Mouse (Mus musculus) liver, embryonic 15.5 days (tissue): ENCODE data around the gene Guca1a. TPM values are rescaled to one million over a fixed set of nuclear protein-coding genes. Genes with fewer than 3 reads are reported as not detected.

ENCODE experiments used
- ATAC-seq: fragments of 200-750 bp; cut with Nextera tagmentation; 2 replicates; pipeline ENCODE4 v1.8.0; 2017; ENCODE audit warnings: moderate number of reproducible peaks, mild to moderate bottlenecking, moderate library complexity; ENCODE audit not compliant: insufficient read depth
- H3K27ac ChIP-seq: fragments of 300-500 bp; sonication (generic); replicated peaks from 2 replicates; pipeline ENCODE4 v1.5.1; 2015; ENCODE audit warnings: mild to moderate bottlenecking, inconsistent platforms
- H3K27me3 ChIP-seq: fragments of 300-500 bp; sonication (generic); 2 replicates; pipeline ENCODE4 v1.6.1; 2015; ENCODE audit warnings: mild to moderate bottlenecking, inconsistent platforms
- H3K36me3 ChIP-seq: fragments of 300-500 bp; sonication (generic); replicated peaks from 2 replicates; pipeline ENCODE4 v1.6.1; 2015; ENCODE audit warnings: moderate library complexity, mild to moderate bottlenecking, inconsistent platforms
- H3K4me1 ChIP-seq: fragments of 300-500 bp; sonication (generic); replicated peaks from 2 replicates; pipeline ENCODE4 v1.6.1; 2015; ENCODE audit warnings: inconsistent platforms
- H3K4me2 ChIP-seq: fragments of 300-500 bp; sonication (generic); 2 replicates; pipeline ENCODE4 v1.6.1; 2015; ENCODE audit warnings: moderate library complexity, mild to moderate bottlenecking, inconsistent platforms
- H3K4me3 ChIP-seq: fragments of 300-500 bp; sonication (generic); replicated peaks from 2 replicates; pipeline ENCODE4 v1.5.1; 2015; ENCODE audit warnings: mild to moderate bottlenecking, inconsistent platforms
- H3K9ac ChIP-seq: fragments of 300-500 bp; sonication (generic); 2 replicates; pipeline ENCODE4 v1.6.1; 2015; ENCODE audit warnings: moderate library complexity, mild to moderate bottlenecking, inconsistent platforms
- H3K9me3 ChIP-seq: fragments of 300-500 bp; sonication (generic); replicated peaks from 2 replicates; pipeline ENCODE4 v1.6.1; 2016; ENCODE audit warnings: inconsistent platforms
- WGBS: fragments of 180-500 bp; shearing (Covaris S2); methylation state at CpG from one replicate; pipeline ENCODE4 v1.1.7; 2015; ENCODE audit warnings: mixed read lengths; ENCODE audit not compliant: insufficient replicate concordance; 5-methylcytosine and 5-hydroxymethylcytosine counted together
- polyA plus RNA-seq: library from polyadenylated mRNA; unstranded; fragments of >200 nt; fragmentation: Nextera tagmentation; extraction: Ambion mirVana; gene quantifications from 2 replicates; pipeline ENCODE4 v1.2.1, GENCODE M21; 2015

Gene Guca1a
- polyA plus RNA-seq, 1 experiment from 2014 or later: 1.2 TPM

GRCm38 (mm10) chr17:47381917-47382316, 18.5 kb downstream of the Guca1a start:
- Histone ChIP-seq H3K27ac (no peak overlapping the region), H3K4me2 (no peak overlapping the region), H3K27me3 (no peaks in the 10 kb centered on the region), H3K4me1 (no peaks in the 10 kb centered on the region), H3K4me3 (no peak overlapping the region), H3K9ac (no peak overlapping the region), H3K36me3 (peaks cover 40% of the 10 kb centered on the region), H3K9me3 (no peaks in the 10 kb centered on the region)
- ATAC-seq: no peak
- WGBS: 81% methylated on average over 11 of the region's 11 CpGs

GRCm38 (mm10) chr17:47378133-47378532, 22.3 kb downstream of the Guca1a start:
- H3K4me2 ChIP-seq: no peak overlapping the region
- H3K9ac ChIP-seq: no peak overlapping the region
- H3K36me3 ChIP-seq: peaks cover 77% of the 10 kb centered on the region
- H3K27me3 ChIP-seq: no peaks in the 10 kb centered on the region
- no peak for ATAC-seq
- H3K4me3 ChIP-seq: no peak overlapping the region
- no peaks in the 10 kb centered on the region for H3K9me3 ChIP-seq
- 83% methylated on average over 15 of the region's 15 CpGs for WGBS
- H3K4me1 ChIP-seq: no peaks in the 10 kb centered on the region
- H3K27ac ChIP-seq: no peak overlapping the region

- peaks cover 84% of the 10 kb centered on the region for H3K36me3 ChIP-seq
- no peaks in the 10 kb centered on the region for H3K27me3 ChIP-seq
- H3K4me2 ChIP-seq: no peak overlapping the region
- H3K9me3 ChIP-seq: no peaks in the 10 kb centered on the region
- H3K4me1 ChIP-seq: no peaks in the 10 kb centered on the region
- no peak overlapping the region for H3K4me3 ChIP-seq
- ATAC-seq: no peak
- no peak overlapping the region for H3K27ac ChIP-seq
- WGBS: 70% methylated on average over 6 of the region's 6 CpGs
- no peak overlapping the region for H3K9ac ChIP-seq
These were observed 23.6 kb downstream of the Guca1a start for GRCm38 (mm10) chr17:47376779-47377280.

- Histone ChIP-seq H3K4me2 (no peak overlapping the region), H3K4me1 (peaks cover 26% of the 10 kb centered on the region), H3K27me3 (no peaks in the 10 kb centered on the region), H3K9ac (no peak overlapping the region), H3K36me3 (peaks cover 65% of the 10 kb centered on the region), H3K4me3 (no peak overlapping the region), H3K9me3 (no peaks in the 10 kb centered on the region), H3K27ac (no peak overlapping the region)
- ATAC-seq: no peak
- 76% methylated on average over 6 of the region's 6 CpGs for WGBS
These were observed 26.4 kb downstream of the Guca1a start for GRCm38 (mm10) chr17:47373991-47374390.

GRCm38 (mm10) chr17:47371451-47371850, 28.9 kb downstream of the Guca1a start:
- H3K4me2 ChIP-seq: no peak overlapping the region
- 0 out of 2 replicates have a peak overlapping the region, but pooled peaks have one; percentile 2 for H3K27ac ChIP-seq
- H3K27me3 ChIP-seq: peaks cover 8% of the 10 kb centered on the region; the same call in 1 of the 2 replicates
- H3K9ac ChIP-seq: no peak overlapping the region
- WGBS: 8% methylated on average over 4 of the region's 4 CpGs
- H3K4me1 ChIP-seq: peaks cover 26% of the 10 kb centered on the region
- peaks cover 41% of the 10 kb centered on the region for H3K36me3 ChIP-seq
- no peak for ATAC-seq
- H3K4me3 ChIP-seq: no peak overlapping the region
- H3K9me3 ChIP-seq: no peaks in the 10 kb centered on the region

- H3K4me2 ChIP-seq: peak overlapping the region; percentile 82
- H3K4me1 ChIP-seq: peaks cover 26% of the 10 kb centered on the region
- H3K27me3 ChIP-seq: peaks cover 14% of the 10 kb centered on the region
- no peaks in the 10 kb centered on the region for H3K9me3 ChIP-seq
- H3K36me3 ChIP-seq: peaks cover 18% of the 10 kb centered on the region
- no peak overlapping the region for H3K27ac ChIP-seq
- WGBS: 1% methylated on average over 20 of the region's 20 CpGs
- ATAC-seq: peak; percentile 32; the same call in 1 of the 2 replicates
- H3K9ac ChIP-seq: peak overlapping the region; percentile 64
- peak overlapping the region; percentile 75 for H3K4me3 ChIP-seq
These were observed 31.3 kb downstream of the Guca1a start for GRCm38 (mm10) chr17:47369087-47369443.

GRCm38 (mm10) chr17:47368401-47369086, 31.8 kb downstream of the Guca1a start, which contains the start of gene Mrps10:
Gene Mrps10, plus strand, starts transcription at chr17:47368887.
- Histone ChIP-seq H3K9ac (peak within 1 kb of the TSS; percentile 64), H3K27ac (no peak within 1 kb of the TSS), H3K27me3 (peaks cover 14% of the 10 kb centered on the region), H3K36me3 (peaks cover 12% of the 10 kb centered on the region), H3K4me2 (peak within 1 kb of the TSS; percentile 82), H3K4me3 (peak within 1 kb of the TSS; percentile 75), H3K4me1 (peaks cover 26% of the 10 kb centered on the region), H3K9me3 (no peaks in the 10 kb centered on the region)
- WGBS: 4% methylated on average over 35 of the region's 35 CpGs
- peak; percentile 78 for ATAC-seq

- Histone ChIP-seq H3K4me3 (no peak overlapping the region), H3K9ac (no peak overlapping the region), H3K27me3 (peaks cover 11% of the 10 kb centered on the region; the same call in 1 of the 2 replicates), H3K36me3 (no peaks in the 10 kb centered on the region), H3K4me1 (no peaks in the 10 kb centered on the region), H3K4me2 (no peak overlapping the region), H3K9me3 (no peaks in the 10 kb centered on the region), H3K27ac (no peak overlapping the region)
- no peak for ATAC-seq
- 55% methylated on average over 11 of the region's 11 CpGs for WGBS
These were observed 39.0 kb downstream of the Guca1a start for GRCm38 (mm10) chr17:47361343-47361742.

GRCm38 (mm10) chr17:47359964-47360363, 40.4 kb downstream of the Guca1a start:
- no peak overlapping the region for H3K4me2 ChIP-seq
- H3K27ac ChIP-seq: no peak overlapping the region
- 32% methylated on average over 6 of the region's 6 CpGs for WGBS
- H3K36me3 ChIP-seq: no peaks in the 10 kb centered on the region
- no peak overlapping the region for H3K4me3 ChIP-seq
- no peaks in the 10 kb centered on the region for H3K4me1 ChIP-seq
- no peaks in the 10 kb centered on the region for H3K9me3 ChIP-seq
- H3K9ac ChIP-seq: no peak overlapping the region
- H3K27me3 ChIP-seq: 0 out of 2 replicates have a peak, but pooled peaks cover 5% of the 10 kb centered on the region
- ATAC-seq: no peak

GRCm38 (mm10) chr17:47349721-47350319, 50.6 kb downstream of the Guca1a start:
- H3K27me3 ChIP-seq: no peaks in the 10 kb centered on the region
- no peak overlapping the region for H3K9ac ChIP-seq
- no peak overlapping the region for H3K27ac ChIP-seq
- peaks cover 17% of the 10 kb centered on the region for H3K36me3 ChIP-seq
- 64% methylated on average over 3 of the region's 3 CpGs for WGBS
- ATAC-seq: no peak
- no peak overlapping the region for H3K4me2 ChIP-seq
- H3K9me3 ChIP-seq: peaks cover 4% of the 10 kb centered on the region; the same call in 1 of the 2 replicates
- no peaks in the 10 kb centered on the region for H3K4me1 ChIP-seq
- no peak overlapping the region for H3K4me3 ChIP-seq
